Mouse (Mus musculus) testis, adult 2 months (tissue): ENCODE measurements at regions not wholly inside any gene's neighbourhood (a gene's known extent, or its start where the extent isn't known, plus 50 kb on each side); places are given as distances from the start of the nearest gene placed in this dataset.

Experiments
- CTCF ChIP-seq: fragments of 200-500 bp; IDR thresholded peaks from 2 replicates; pipeline ENCODE4 v1.5.1; 2012; ENCODE audit warnings: low read depth, mild to moderate bottlenecking, inconsistent platforms, low read length, moderate library complexity; ENCODE audit not compliant: control insufficient read depth, insufficient read depth, insufficient replicate concordance
- POLR2A ChIP-seq: fragments of 200-500 bp; IDR thresholded peaks from 2 replicates; pipeline ENCODE4 v1.6.1; 2012; ENCODE audit warnings: low read depth, mild to moderate bottlenecking, inconsistent platforms, low read length, moderate library complexity; ENCODE audit not compliant: control insufficient read depth

DNA sequence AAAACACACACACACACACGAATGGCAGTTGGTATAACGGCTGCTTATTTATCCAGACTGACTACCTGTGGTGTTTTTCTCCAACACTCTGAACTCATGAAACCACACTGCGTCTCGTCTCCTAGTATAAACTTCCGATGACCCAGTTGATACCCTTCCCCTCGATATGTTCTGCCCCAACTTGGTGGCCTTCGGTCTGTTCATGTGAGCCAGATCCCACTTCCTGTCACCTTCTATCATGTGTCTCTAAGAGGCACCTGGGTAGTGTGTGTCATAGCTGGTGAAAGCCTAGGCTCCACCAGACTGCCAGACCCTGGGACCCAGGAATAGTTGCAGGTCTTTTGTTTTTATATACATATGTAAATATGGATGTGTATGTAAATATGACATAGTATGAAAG, 83.9 kb upstream of the Lef1 start:
- no peak for TF ChIP-seq POLR2A
- no peak for TF ChIP-seq CTCF
